Mouse (Mus musculus): ENCODE data around the gene Unc93a2. TPM values are rescaled to one million over a fixed set of nuclear protein-coding genes. Genes with fewer than 3 reads are reported as not detected.
A peak's percentile ranks its signal among the peaks of the same experiment; 100 is the strongest.
"Not testable (repeated sequence)": the region's sequence is repeated elsewhere in the genome, so short reads cannot be mapped to it uniquely, and the experiment has no call there.

The Unc93a2 gene
- polyA plus RNA-seq (2015; fragmentation: Nextera tagmentation; extraction: Ambion mirVana), result not detected in 2 replicates

GRCm38 (mm10) chr17:7385364-7385763, at the start of gene Unc93a2:
TSS of gene Unc93a2 (minus strand) at chr17:7385464.
- H3K4me2 ChIP-seq (replicated peaks); H3K4me1 ChIP-seq; H3K27me3 ChIP-seq; H3K36me3 ChIP-seq; H3K9ac ChIP-seq; H3K4me3 ChIP-seq; H3K27ac ChIP-seq; ATAC-seq (ENCODE audit: low FRiP score, low read depth); H3K9me3 ChIP-seq: not testable (repeated sequence)
- WGBS, result 66% methylated on average over 3 of the region's 3 CpGs

- H3K36me3 ChIP-seq; ATAC-seq (ENCODE audit: low FRiP score, low read depth); H3K9ac ChIP-seq; H3K27ac ChIP-seq; H3K4me2 ChIP-seq (replicated peaks); H3K27me3 ChIP-seq; H3K4me3 ChIP-seq; H3K4me1 ChIP-seq; H3K9me3 ChIP-seq: not testable (repeated sequence)
- 80% methylated on average over 4 of the region's 4 CpGs for whole genome bisulfite sequencing
Measured at GRCm38 (mm10) chr17:7434121-7434520, 48.9 kb upstream of the Unc93a2 start.

GRCm38 (mm10) chr17:7430210-7430631, 45.0 kb upstream of the Unc93a2 start:
- not testable (repeated sequence) for H3K4me2 ChIP-seq (replicated peaks); H3K9me3 ChIP-seq; H3K9ac ChIP-seq; H3K36me3 ChIP-seq; H3K27me3 ChIP-seq; ATAC-seq (ENCODE audit: low FRiP score, low read depth); H3K4me3 ChIP-seq; H3K4me1 ChIP-seq; H3K27ac ChIP-seq
- 83% methylated on average over 4 of the region's 4 CpGs for WGBS

GRCm38 (mm10) chr17:7420191-7420973, 35.1 kb upstream of the Unc93a2 start:
- H3K9me3 ChIP-seq; H3K4me3 ChIP-seq; H3K27ac ChIP-seq; H3K4me1 ChIP-seq; H3K4me2 ChIP-seq (replicated peaks); H3K27me3 ChIP-seq; H3K36me3 ChIP-seq; H3K9ac ChIP-seq: not testable (repeated sequence)
- ATAC-seq (ENCODE audit: low FRiP score, low read depth), result peak; percentile 73
- WGBS, result 36% methylated on average over 3 of the region's 3 CpGs

- WGBS, result 87% methylated on average over 7 of the region's 9 CpGs
- H3K27me3 ChIP-seq, result not testable (repeated sequence)
Measured at GRCm38 (mm10) chr17:7414601-7415310, 29.5 kb upstream of the Unc93a2 start.

GRCm38 (mm10) chr17:7413336-7413735, 28.1 kb upstream of the Unc93a2 start:
- ATAC-seq (ENCODE audit: low FRiP score, low read depth); H3K36me3 ChIP-seq; H3K4me2 ChIP-seq (replicated peaks); H3K27me3 ChIP-seq; H3K4me1 ChIP-seq; H3K4me3 ChIP-seq; H3K9ac ChIP-seq; H3K9me3 ChIP-seq; H3K27ac ChIP-seq: not testable (repeated sequence)
- WGBS, result 78% methylated on average over 8 of the region's 8 CpGs

More at GRCm38 (mm10) chr17:7414601-7415310, 29.5 kb upstream of the Unc93a2 start:
- H3K27ac ChIP-seq; H3K9me3 ChIP-seq; ATAC-seq (ENCODE audit: low FRiP score, low read depth); H3K9ac ChIP-seq; H3K4me2 ChIP-seq (replicated peaks); H3K36me3 ChIP-seq; H3K4me3 ChIP-seq; H3K4me1 ChIP-seq: not testable (repeated sequence)

- not testable (repeated sequence) for H3K4me2 ChIP-seq (replicated peaks); H3K27ac ChIP-seq; H3K36me3 ChIP-seq; H3K9ac ChIP-seq; H3K9me3 ChIP-seq; H3K4me1 ChIP-seq; H3K4me3 ChIP-seq; ATAC-seq (ENCODE audit: low FRiP score, low read depth); H3K27me3 ChIP-seq
- 85% methylated on average over 6 of the region's 6 CpGs for WGBS
Measured at GRCm38 (mm10) chr17:7399770-7400169, 14.5 kb upstream of the Unc93a2 start.

GRCm38 (mm10) chr17:7398198-7398847, 13.1 kb upstream of the Unc93a2 start:
- WGBS, result 84% methylated on average over 6 of the region's 6 CpGs
- not testable (repeated sequence) for H3K27me3 ChIP-seq; ATAC-seq (ENCODE audit: low FRiP score, low read depth); H3K36me3 ChIP-seq; H3K4me1 ChIP-seq; H3K9ac ChIP-seq; H3K4me3 ChIP-seq; H3K27ac ChIP-seq; H3K9me3 ChIP-seq; H3K4me2 ChIP-seq (replicated peaks)

- not testable (repeated sequence) for H3K9ac ChIP-seq; H3K9me3 ChIP-seq; ATAC-seq (ENCODE audit: low FRiP score, low read depth); H3K27ac ChIP-seq; H3K4me2 ChIP-seq (replicated peaks); H3K4me1 ChIP-seq; H3K4me3 ChIP-seq; H3K27me3 ChIP-seq; H3K36me3 ChIP-seq
- WGBS, result 82% methylated on average over 13 of the region's 13 CpGs
Measured at GRCm38 (mm10) chr17:7397079-7397478, 11.8 kb upstream of the Unc93a2 start.

GRCm38 (mm10) chr17:7396288-7396687, 11.0 kb upstream of the Unc93a2 start:
- not testable (repeated sequence) for H3K36me3 ChIP-seq; H3K4me3 ChIP-seq; ATAC-seq (ENCODE audit: low FRiP score, low read depth); H3K4me2 ChIP-seq (replicated peaks); H3K27ac ChIP-seq; H3K9ac ChIP-seq; H3K27me3 ChIP-seq; H3K4me1 ChIP-seq; H3K9me3 ChIP-seq
- no CpG with 5 or more reads among the region's 2 CpGs for WGBS

GRCm38 (mm10) chr17:7395671-7396070, 10.4 kb upstream of the Unc93a2 start:
- not testable (repeated sequence) for H3K9ac ChIP-seq; H3K9me3 ChIP-seq; H3K4me1 ChIP-seq; H3K4me3 ChIP-seq; H3K4me2 ChIP-seq (replicated peaks); H3K27me3 ChIP-seq; ATAC-seq (ENCODE audit: low FRiP score, low read depth); H3K36me3 ChIP-seq; H3K27ac ChIP-seq
- 87% methylated on average over 8 of the region's 8 CpGs for WGBS

GRCm38 (mm10) chr17:7395116-7395515, 9.9 kb upstream of the Unc93a2 start:
- H3K36me3 ChIP-seq; H3K9ac ChIP-seq; H3K27me3 ChIP-seq; H3K4me3 ChIP-seq; H3K27ac ChIP-seq; ATAC-seq (ENCODE audit: low FRiP score, low read depth); H3K4me2 ChIP-seq (replicated peaks); H3K4me1 ChIP-seq; H3K9me3 ChIP-seq: not testable (repeated sequence)
- WGBS, result 91% methylated on average over 7 of the region's 7 CpGs

All from limb, embryonic 13.5 days (tissue).